Mouse (Mus musculus): Measurements from ENCODE around the gene Steap3. TPM values are rescaled to one million over a fixed set of nuclear protein-coding genes. Genes with fewer than 3 reads are reported as not detected.

The Steap3 gene
- polyA plus RNA-seq, 1 experiment from 2014 or later, result 41.9 TPM

DNA sequence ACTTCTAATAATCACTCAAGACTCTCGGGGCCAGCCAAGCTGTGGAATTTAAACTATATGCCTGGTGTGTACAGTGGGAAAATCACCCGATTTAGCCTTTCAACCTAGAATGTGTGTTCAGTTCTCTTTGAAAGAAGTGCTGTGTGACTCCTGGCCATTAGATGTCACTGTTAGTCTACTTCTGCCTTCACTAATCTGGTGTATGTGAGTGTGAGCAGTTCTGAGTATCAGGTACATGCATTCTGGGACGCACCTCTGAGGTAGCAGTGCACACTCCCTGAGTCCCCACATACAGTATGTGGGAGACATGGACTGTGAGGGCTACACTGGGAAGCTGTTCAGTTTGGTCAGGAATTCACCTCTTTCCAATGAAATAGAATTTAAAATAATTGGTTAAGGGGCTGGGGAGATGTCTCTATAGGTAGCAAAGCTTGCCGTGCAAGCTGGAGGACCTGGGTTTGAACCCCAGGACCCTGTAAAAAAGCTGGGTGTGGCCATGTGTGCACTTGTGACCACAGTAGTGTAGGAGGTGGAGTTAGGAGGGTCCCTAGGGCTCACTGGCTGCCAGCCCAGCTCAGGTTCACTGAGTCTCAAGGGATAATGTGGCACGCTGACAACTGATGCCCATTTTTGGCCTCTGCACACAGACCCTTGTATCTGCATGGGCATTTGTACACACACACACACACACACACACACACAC, 100.5 kb downstream of the Steap3 start:
- 77% methylated on average over 5 of the region's 5 CpGs for WGBS (ENCODE audit: missing documents)
- no peaks in the 10 kb centered on the region for H3K79me2 ChIP-seq (ENCODE audit: inconsistent target)

DNA sequence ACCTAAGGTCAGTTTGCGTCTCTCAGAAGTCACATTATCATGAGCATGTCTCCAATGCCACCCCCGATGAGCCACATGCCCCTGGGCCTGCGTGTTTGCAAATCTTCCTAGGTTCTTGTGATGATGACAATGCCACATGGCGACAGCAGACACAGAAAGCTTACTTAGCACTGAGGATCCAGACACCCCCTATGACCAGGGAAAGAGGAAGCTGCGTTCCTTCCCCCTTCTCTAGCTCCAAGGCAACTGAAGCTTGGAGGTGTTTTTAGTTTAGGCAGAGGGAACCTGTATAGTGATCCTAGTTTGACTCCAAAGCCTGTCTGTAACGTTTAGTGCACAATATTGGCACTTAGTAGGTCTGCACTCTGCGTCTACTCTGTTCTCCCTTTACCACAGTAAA, 102.2 kb downstream of the Steap3 start:
- no peaks in the 10 kb centered on the region for H3K36me3 ChIP-seq (ENCODE audit: inconsistent target)
- no peaks in the 10 kb centered on the region for H3K79me2 ChIP-seq (ENCODE audit: inconsistent target)
- 64% methylated on average over 6 of the region's 7 CpGs for WGBS (ENCODE audit: missing documents)
- no peak overlapping the region for H3K4me3 ChIP-seq (ENCODE audit: inconsistent target)
- H3K27ac ChIP-seq, result 0 out of 2 replicates have a peak overlapping the region, but pooled peaks have one; percentile 5

More for the DNA sequence above, 100.5 kb downstream of the Steap3 start:
- Histone ChIP-seq H3K36me3 (ENCODE audit: inconsistent target) (no peaks in the 10 kb centered on the region), H3K4me3 (ENCODE audit: inconsistent target) (no peak overlapping the region), H3K27ac (no peak overlapping the region)

DNA sequence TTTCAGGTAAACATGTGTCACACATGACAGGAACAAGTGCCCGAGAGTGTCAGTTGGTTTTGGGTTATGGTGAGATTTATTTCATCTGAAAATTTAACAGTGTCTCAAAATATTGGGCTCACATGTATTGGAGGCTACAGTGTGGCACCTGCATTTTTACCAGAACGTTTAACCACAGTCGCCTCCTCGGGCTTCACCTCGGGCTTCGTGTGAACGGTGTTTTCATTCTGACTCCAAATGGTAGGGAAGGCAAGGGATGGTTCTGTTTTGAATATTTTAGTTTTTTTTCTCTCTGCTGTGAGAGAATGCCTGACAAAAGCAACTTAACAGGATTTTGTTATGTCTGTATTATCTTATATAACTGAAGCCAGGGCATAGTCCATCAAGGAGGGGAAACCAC, 103.8 kb downstream of the Steap3 start:
- no peak overlapping the region for H3K27ac ChIP-seq
- H3K36me3 ChIP-seq (ENCODE audit: inconsistent target), result no peaks in the 10 kb centered on the region
- H3K4me3 ChIP-seq (ENCODE audit: inconsistent target), result no peak overlapping the region
- no peaks in the 10 kb centered on the region for H3K79me2 ChIP-seq (ENCODE audit: inconsistent target)
- 94% methylated on average over 7 of the region's 7 CpGs for WGBS (ENCODE audit: missing documents)

DNA sequence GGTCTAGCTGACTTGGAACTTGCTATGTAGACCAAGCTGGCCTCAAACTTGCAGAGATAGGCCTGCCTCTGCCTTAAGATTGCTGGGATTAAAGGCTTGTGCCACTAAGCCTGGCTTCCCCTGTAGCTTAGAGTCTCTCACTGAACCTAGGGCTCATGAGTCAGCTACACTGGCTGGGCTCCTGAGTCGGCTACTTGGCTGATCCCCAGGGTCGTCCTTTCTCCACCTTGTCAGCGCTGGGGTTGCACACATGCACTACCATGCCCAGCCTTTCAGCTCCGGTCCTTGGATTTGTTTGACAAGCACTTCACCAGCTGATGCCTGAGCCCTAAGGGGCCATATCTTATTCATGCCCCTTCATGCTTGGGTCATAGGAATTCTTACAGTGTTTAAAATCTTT, 104.5 kb downstream of the Steap3 start:
- WGBS (ENCODE audit: missing documents), result 90% methylated on average over 4 of the region's 4 CpGs
- Histone ChIP-seq H3K79me2 (ENCODE audit: inconsistent target) (no peaks in the 10 kb centered on the region), H3K4me3 (ENCODE audit: inconsistent target) (no peak overlapping the region), H3K27ac (no peak overlapping the region), H3K36me3 (ENCODE audit: inconsistent target) (no peaks in the 10 kb centered on the region)

DNA sequence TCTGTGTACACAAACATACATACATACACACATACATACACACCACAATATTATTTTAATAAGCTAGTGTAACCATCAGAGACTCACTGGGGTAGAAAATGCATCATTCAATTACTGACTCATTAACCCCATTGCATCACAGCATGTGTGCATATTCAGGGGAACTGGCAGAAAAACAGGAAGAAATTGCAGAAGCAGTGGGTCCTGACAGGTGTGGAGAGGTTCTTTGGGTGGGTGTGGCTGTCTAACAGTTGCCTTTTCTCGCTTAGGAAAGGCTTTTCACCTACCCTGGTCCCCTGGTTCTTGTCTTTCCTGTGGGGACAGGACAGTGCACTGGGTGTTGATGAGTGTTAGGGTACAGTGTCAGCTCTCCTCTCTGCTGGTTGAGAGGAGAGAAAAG, 109.9 kb downstream of the Steap3 start:
- H3K4me3 ChIP-seq (ENCODE audit: inconsistent target), result no peak overlapping the region
- no peak overlapping the region for H3K27ac ChIP-seq
- WGBS (ENCODE audit: missing documents), result 25% methylated on average over 1 of the region's 1 CpGs
- no peaks in the 10 kb centered on the region for H3K79me2 ChIP-seq (ENCODE audit: inconsistent target)
- H3K36me3 ChIP-seq (ENCODE audit: inconsistent target), result no peaks in the 10 kb centered on the region

DNA sequence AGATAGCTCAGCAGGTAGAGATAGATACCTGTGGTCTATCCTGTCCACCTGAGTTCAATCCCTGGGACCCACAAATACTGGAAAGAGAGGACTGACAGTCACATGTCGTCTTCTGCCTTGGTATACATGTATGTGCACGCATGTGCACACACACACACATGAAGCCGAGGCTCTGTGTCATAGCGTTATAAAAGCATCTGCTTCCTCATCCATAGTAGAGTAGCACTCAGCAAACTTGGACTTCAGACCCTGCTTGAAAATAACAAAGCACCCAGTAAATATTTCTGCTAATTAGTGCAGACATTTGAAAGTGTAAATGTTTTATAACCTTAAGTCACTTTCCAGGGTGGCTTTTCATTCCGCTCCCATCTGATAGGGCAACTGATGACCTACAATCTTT, 111.0 kb downstream of the Steap3 start:
- H3K27ac ChIP-seq, result no peak overlapping the region
- WGBS (ENCODE audit: missing documents), result 94% methylated on average over 5 of the region's 5 CpGs

DNA sequence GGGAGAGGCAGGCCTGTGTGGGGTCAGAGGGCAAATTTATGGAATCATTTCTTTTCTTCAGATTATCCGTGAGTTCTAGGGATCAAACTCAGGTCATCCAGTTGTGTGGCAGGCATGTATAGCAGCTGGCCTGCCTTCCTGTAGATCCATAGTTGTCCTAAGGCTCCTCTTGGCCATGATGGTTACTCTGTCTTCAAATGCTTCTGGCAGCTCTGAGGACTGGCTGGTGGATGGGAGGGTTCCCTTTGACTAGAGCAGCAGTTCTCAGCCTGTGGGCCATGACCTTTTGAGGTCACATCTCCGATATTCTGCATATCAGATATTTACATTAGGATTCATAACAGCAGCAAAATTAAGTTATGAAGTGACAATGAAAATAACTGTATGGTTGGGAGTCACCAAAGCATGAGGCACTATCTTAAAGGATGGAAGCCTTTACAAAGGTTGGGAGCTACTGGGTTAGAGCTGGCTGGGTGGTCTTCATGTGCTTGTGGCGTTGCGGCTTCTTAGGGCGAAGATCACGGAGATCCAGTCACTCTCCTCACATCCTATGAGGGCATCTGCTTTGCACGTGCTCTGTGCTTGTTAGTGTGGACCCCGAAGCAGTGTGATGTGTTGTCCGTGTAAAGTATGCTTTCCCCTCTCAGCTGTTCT, 113.9 kb downstream of the Steap3 start:
- no peak overlapping the region for H3K27ac ChIP-seq
- H3K79me2 ChIP-seq (ENCODE audit: inconsistent target), result no peaks in the 10 kb centered on the region
- 98% methylated on average over 8 of the region's 9 CpGs for WGBS (ENCODE audit: missing documents)
- no peak overlapping the region for H3K4me3 ChIP-seq (ENCODE audit: inconsistent target)
- H3K36me3 ChIP-seq (ENCODE audit: inconsistent target), result no peaks in the 10 kb centered on the region

More for the DNA sequence above, 111.0 kb downstream of the Steap3 start:
- Histone ChIP-seq H3K36me3 (ENCODE audit: inconsistent target) (no peaks in the 10 kb centered on the region), H3K79me2 (ENCODE audit: inconsistent target) (no peaks in the 10 kb centered on the region), H3K4me3 (ENCODE audit: inconsistent target) (no peak overlapping the region)

DNA sequence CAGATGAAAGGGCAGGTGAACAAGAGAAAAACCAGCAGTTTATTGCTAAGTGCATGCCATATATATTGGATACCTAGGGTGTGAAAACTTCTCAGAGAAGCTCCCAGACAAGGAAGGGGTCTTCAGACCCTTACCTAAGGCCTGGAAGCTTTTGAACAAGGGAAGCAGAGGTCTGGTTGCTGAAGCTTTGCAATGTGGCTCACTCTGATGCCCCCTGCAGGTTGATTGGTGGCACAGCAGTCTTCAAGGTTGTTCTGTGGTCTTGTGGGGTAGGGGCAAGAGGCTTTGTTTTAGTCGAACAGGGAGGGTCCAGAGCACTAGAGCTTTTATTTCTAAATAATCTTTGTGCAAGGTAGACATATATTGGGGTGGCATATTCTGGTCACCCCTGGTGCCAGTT, 117.2 kb downstream of the Steap3 start:
- WGBS (ENCODE audit: missing documents), result 29% methylated on average over 1 of the region's 1 CpGs

DNA sequence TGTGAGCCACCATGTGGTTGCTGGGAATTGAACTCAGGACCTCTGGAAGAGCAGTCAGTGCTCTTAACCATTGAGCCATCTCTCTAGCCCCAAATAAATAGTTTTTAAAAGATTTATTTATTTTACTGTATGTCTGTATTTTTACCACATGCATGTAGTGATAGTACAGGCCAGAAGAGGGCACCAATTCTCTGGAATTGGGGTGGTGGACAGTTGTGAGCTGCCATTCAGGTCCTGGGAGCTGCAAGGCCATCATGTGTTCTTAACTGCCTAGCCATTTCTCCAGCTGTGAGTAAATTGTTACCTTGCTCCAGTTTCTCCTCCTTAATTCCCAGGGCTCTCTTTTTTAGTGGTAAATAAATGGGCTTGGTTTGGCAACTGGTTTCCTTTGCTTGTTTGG, 118.3 kb downstream of the Steap3 start:
- H3K27ac ChIP-seq, result no peak overlapping the region
- no peaks in the 10 kb centered on the region for H3K79me2 ChIP-seq (ENCODE audit: inconsistent target)
- H3K36me3 ChIP-seq (ENCODE audit: inconsistent target), result no peaks in the 10 kb centered on the region
- H3K4me3 ChIP-seq (ENCODE audit: inconsistent target), result no peak overlapping the region

More for the DNA sequence above, 117.2 kb downstream of the Steap3 start:
- Histone ChIP-seq H3K4me3 (ENCODE audit: inconsistent target) (no peak overlapping the region), H3K79me2 (ENCODE audit: inconsistent target) (no peaks in the 10 kb centered on the region), H3K27ac (no peak overlapping the region), H3K36me3 (ENCODE audit: inconsistent target) (no peaks in the 10 kb centered on the region)

DNA sequence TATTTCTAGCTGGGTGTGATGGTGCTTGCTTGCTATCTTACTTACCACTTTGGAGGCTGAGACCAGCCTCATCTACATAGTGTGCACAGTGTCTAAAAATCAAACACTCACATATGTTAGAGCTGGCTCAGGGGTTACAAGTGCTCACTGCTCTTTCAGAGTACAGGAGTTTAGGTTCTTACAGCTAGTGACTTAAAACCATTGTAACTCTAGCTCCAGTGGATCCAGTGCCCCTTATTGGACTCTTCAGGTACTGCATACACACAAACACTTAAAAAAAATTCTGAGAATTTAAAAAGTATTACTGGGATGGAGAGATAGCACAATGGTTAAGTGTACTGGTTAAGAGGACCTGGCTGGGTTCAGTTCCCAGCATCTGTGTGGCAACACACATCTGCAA, 125.5 kb downstream of the Steap3 start:
- Histone ChIP-seq H3K4me3 (ENCODE audit: inconsistent target) (no peak overlapping the region), H3K27ac (no peak overlapping the region), H3K36me3 (ENCODE audit: inconsistent target) (no peaks in the 10 kb centered on the region), H3K79me2 (ENCODE audit: inconsistent target) (no peaks in the 10 kb centered on the region)

DNA sequence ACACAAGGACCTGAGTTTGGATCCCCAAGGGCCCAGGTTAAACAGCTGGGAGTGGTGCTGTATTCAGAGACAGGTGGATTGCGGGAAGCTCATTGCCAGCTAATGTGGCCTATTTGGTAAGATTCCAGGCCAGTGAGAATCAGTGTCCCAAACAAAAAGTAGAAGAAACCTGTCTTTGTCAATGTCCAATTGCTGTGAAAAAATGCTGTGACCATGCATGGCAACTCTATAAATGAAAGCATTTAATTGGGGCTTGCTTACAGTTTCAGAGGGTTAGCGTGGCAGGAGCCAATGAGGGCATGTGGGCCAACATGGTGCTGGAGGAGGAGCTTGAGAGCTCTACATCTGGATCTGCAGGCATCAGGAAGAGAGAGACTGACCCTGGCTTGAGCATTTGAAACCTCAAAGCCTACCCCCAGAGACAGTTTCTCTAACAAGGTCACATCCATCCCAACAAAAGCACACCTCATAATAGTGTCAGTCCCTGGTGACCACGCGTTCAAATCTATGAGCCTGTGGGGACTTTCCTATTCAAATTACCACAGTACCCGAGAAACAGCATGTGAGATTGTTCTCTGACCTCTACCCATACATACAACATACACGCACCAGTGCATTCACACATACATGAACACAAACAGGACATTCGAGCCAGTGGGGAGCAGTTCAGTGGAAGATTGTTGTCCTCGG, 126.8 kb downstream of the Steap3 start:
- no peak overlapping the region for H3K4me3 ChIP-seq (ENCODE audit: inconsistent target)
- no peak overlapping the region for H3K27ac ChIP-seq
- no peaks in the 10 kb centered on the region for H3K79me2 ChIP-seq (ENCODE audit: inconsistent target)
- WGBS (ENCODE audit: missing documents), result 96% methylated on average over 6 of the region's 8 CpGs
- no peaks in the 10 kb centered on the region for H3K36me3 ChIP-seq (ENCODE audit: inconsistent target)

DNA sequence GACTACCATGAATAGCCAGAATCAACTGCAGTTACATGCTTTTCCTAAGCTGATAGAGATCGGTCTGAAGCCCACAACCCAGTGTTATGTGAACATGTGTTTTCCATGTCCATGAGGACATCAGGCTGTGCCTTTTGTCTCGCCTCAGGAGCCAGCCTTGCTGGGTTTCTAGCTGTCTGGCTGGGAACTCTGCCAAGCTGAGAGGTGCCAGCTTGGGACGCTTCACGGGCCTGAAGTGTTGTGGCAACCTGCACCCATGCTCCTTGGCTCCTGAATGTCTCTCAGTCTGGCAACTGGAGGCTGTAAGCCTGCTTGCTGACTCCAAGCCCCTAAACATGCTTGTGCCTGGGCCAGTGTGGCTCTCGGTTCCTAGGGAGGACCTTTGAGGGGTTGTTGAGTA, 130.0 kb downstream of the Steap3 start:
- H3K27ac ChIP-seq, result no peak overlapping the region
- H3K79me2 ChIP-seq (ENCODE audit: inconsistent target), result no peaks in the 10 kb centered on the region
- no peaks in the 10 kb centered on the region for H3K36me3 ChIP-seq (ENCODE audit: inconsistent target)
- 89% methylated on average over 5 of the region's 5 CpGs for WGBS (ENCODE audit: missing documents)
- no peak overlapping the region for H3K4me3 ChIP-seq (ENCODE audit: inconsistent target)

All from macrophage (primary cell).